Mouse (Mus musculus) small intestine, adult 2 months (tissue): Measurements from ENCODE around the gene Stra6.

Experiments
- CTCF ChIP-seq: fragments of 200-500 bp; IDR thresholded peaks from 2 replicates; pipeline ENCODE4 v1.5.1; 2012; ENCODE audit warnings: low read depth, mild to moderate bottlenecking, control low read depth, inconsistent platforms, low read length, moderate library complexity, mixed read lengths; ENCODE audit not compliant: insufficient replicate concordance, insufficient read length; ENCODE audit errors: extremely low read depth
- POLR2A ChIP-seq: fragments of 200-500 bp; IDR thresholded peaks from 2 replicates; pipeline ENCODE4 v1.6.1; 2012; ENCODE audit warnings: low read depth, mild to moderate bottlenecking, control low read depth, inconsistent platforms, low read length, moderate library complexity

DNA sequence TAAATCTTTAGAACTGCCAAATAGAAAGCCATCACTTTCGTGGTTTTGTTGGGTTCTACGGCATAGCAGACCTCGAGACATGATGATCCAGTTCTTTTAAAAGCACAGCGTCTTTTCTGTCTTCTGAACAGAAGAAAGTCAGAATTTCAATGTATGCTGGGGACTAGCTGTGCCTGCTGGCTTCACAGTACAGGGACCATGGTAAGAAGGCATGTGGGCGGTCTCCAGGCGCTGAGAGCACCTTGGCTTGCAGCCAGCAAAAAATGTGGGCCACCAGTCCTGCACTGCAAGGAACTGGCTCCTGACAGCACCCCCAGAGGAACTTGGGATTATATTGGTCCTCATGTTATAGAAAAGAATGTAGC, 3.1 kb downstream of the Stra6 start:
- TF ChIP-seq CTCF: no peak
- TF ChIP-seq POLR2A: no peak
